Mouse (Mus musculus) embryonic fibroblast, embryonic 13.5 days (primary cell): ENCODE measurements around the gene Gpd1l.

ENCODE experiments used
- CTCF ChIP-seq: IDR thresholded peaks from 2 replicates; pipeline ENCODE4 v1.5.1; 2011; ENCODE audit warnings: mild to moderate bottlenecking, control low read depth, low read length, moderate library complexity, borderline replicate concordance; ENCODE audit not compliant: insufficient read depth
- POLR2A ChIP-seq: IDR thresholded peaks from 2 replicates; pipeline ENCODE4 v1.6.1; 2011; ENCODE audit warnings: low read depth, mild to moderate bottlenecking, control low read depth, low read length, moderate library complexity

- no peak for TF ChIP-seq POLR2A
- no peak for TF ChIP-seq CTCF
Measured at GRCm38 (mm10) chr9:114925039-114925438, 8.7 kb downstream of the Gpd1l start.
